Mouse (Mus musculus) cerebral cortex, adult 2 months (tissue): ENCODE measurements around the gene Zbtb24.

Experiments used
- WGBS: fragments of 180-500 bp; shearing (Covaris S2); methylation state at CpG from one replicate; pipeline ENCODE4 v1.1.7; 2018; 5-methylcytosine and 5-hydroxymethylcytosine counted together

Gene Zbtb24

GRCm38 (mm10) chr10:41450137-41450670, at the start of gene Zbtb24:
Gene Zbtb24, plus strand, starts transcription at chr10:41450383.
- WGBS = 2% methylated on average over 49 of the region's 49 CpGs

GRCm38 (mm10) chr10:41401097-41401496, 49.1 kb upstream of the Zbtb24 start:
- 96% methylated on average over 3 of the region's 3 CpGs for WGBS

- WGBS = 81% methylated on average over 2 of the region's 2 CpGs
Measured at GRCm38 (mm10) chr10:41403364-41403763, 46.8 kb upstream of the Zbtb24 start.

GRCm38 (mm10) chr10:41403893-41404612, 46.1 kb upstream of the Zbtb24 start:
- WGBS = 14% methylated on average over 3 of the region's 3 CpGs

DNA sequence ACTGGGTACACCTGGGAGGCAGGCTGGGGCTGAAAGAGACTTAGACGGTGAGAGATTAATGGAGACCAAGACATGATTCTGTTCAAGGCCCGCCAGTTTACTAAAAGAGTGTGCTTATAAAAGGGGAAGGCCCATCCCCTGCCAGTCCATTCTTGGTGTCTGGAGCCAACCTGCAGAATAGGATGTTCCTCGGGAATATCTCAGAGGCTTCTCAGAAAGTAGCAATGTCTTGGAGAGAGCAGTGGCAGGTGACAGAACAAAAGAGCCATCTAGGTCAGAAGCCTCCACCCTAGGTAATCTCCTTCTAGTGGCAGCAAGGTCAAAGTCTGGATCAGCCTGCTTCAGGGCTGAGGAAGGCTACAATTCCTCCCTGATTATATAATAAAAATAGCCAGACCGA, 40.0 kb upstream of the Zbtb24 start:
- 92% methylated on average over 4 of the region's 4 CpGs for WGBS

DNA sequence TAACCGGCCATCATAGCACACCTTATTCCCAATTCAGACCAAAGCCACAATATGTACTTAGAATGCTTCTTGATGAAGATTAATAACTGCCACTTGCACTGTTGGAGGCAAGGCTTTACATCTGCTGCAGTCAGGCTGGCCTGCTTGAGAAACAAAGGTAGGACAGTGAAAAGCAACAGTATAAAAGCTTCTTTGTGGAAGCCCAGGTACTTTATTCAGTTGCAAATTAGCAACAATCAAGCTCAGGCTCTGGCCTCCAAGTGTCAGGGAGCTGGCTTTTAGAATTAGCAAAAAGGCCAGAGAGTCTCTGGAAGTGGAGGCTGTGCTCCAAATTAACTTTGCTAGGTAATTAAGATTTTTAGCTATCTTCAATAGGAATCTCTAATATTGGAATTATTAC, 39.4 kb upstream of the Zbtb24 start:
- 100% methylated on average over 1 of the region's 1 CpGs for WGBS

DNA sequence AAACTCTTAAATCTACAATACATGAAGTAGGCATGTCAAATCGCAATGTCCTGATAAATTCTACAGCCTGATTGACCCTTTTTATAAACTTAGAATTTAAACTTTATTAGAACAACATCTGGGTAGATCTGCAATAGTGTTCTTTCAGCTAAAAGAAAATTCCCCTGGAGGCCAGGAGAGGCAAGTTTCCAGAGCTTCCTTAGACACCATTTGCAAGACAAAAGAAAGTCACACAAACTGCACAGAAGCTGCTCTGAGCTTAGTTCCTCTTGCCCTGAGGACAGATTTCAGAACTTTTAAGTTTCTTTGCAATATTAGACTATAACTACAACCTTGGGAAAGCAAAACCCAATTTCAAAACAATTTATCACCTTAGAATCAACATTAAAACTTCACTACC, 36.7 kb upstream of the Zbtb24 start:
- 91% methylated on average over 1 of the region's 1 CpGs for WGBS

- 95% methylated on average over 2 of the region's 2 CpGs for WGBS
Measured at GRCm38 (mm10) chr10:41415368-41415767, 34.8 kb upstream of the Zbtb24 start.

GRCm38 (mm10) chr10:41420496-41421200, 29.5 kb upstream of the Zbtb24 start:
- WGBS = 80% methylated on average over 9 of the region's 9 CpGs

GRCm38 (mm10) chr10:41423681-41424080, 26.5 kb upstream of the Zbtb24 start:
- 76% methylated on average over 2 of the region's 2 CpGs for WGBS

GRCm38 (mm10) chr10:41426368-41426767, 23.8 kb upstream of the Zbtb24 start:
- whole genome bisulfite sequencing = 73% methylated on average over 6 of the region's 6 CpGs

DNA sequence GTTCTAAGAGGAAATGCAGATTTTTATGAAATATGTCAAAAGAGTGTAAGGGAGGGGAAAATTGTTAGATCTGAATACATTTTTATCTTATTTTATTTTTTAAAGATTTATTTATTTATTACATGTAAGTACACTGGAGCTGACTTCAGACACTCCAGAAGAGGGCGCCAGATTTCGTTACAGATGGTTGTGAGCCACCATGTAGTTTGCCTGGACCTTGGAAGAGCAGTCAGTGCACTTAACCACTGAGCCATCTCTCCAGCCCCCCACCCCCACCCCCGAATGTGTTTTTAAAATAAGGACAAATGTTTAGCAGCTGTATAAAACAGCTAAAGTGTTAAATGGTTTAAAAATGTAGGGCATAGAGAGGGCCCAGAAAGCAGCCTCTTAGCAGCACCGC, 15.6 kb upstream of the Zbtb24 start:
- 28% methylated on average over 4 of the region's 4 CpGs for WGBS

DNA sequence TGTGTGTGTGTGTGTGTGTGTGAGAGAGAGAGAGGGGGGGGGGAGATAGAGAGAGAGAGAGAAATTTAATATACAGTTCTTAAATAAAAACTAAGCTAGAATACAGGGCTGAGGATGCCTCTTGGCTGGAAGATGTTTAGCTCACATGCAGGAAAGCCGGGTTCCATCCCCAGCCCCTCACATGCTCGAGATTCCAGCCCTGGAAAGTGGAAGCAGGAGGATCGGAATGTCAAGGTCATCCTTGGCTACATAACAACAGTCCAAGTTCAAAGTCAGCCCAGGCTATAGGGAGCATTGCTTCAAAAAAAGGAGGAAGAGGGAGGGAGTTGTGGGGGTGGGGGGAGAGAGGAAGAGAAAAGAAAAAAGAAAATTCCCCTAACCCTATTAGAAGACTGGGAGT, 15.0 kb upstream of the Zbtb24 start:
- WGBS = 57% methylated on average over 3 of the region's 3 CpGs

DNA sequence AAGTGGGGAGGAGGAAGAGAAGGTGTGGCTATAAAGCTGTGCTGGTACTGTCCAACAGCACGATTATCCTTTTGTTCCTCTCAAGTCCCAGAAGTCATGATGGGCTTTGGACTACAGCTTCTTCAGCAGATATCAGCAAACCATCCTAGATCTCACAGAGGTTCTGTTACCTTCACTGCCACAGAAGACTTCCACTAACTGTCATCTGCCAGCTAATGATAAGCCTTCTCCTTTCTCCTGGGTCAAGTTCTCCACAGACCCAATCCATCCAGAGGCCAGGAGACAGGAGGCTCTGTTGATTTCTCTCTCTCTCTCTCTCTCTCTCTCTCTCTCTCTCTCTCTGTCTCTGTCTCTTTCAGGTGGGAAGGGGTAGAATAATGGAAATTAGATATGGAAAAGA, 2.0 kb upstream of the Zbtb24 start:
- 74% methylated on average over 1 of the region's 1 CpGs for WGBS

DNA sequence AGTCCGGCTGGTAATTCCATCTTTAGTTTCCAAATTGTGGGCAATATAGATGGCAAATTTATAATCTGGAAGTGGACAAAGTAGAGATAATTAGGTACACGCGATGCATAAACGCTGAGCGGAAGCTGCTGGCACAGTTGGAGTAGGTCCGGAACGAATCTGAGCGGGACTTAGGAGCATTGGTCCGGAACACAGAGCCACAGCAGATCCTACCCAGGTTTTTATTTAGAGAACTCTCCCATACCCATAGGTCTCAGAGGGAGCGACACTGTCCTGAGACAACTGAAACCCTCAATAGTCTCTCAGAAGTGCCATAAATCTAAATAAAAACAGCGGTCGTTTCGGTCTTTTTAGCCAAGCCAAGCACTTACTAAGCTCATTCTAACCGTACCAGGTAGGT, 499 bp upstream of the Zbtb24 start:
- 8% methylated on average over 14 of the region's 14 CpGs for WGBS

DNA sequence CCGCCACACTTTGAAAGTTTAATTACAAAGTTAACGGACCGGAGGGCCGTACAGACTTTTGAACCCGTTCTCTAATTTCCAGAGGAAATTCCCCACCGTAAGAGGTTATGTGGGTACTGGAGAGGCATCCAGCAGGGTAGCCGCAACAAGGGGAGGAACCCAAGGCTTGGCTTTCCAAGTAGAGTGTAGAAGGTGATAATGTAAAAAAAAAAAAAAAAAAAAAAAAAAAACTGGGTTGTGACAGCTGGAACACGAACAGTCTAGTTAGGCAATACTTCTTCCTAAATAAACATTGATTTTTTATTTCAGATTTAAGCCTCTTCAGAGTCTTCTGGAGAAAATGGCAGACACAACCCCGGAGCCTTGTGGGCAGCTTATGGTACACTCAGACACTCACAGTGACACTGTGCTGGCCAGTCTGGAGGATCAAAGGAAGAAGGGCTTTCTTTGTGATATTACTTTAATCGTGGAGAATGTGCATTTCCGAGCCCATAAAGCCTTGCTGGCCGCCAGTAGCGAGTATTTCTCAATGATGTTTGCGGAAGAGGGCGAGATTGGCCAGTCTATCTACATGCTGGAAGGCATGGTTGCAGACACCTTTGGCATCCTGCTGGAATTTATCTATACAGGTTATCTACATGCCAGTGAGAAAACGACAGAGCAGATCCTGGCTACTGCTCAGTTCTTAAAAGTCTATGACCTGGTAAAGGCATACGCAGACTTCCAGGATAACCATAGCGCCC, 768 bp downstream of the Zbtb24 start:
- WGBS = 51% methylated on average over 18 of the region's 18 CpGs

GRCm38 (mm10) chr10:41451656-41452055, 1.5 kb downstream of the Zbtb24 start:
- WGBS = 96% methylated on average over 9 of the region's 9 CpGs

DNA sequence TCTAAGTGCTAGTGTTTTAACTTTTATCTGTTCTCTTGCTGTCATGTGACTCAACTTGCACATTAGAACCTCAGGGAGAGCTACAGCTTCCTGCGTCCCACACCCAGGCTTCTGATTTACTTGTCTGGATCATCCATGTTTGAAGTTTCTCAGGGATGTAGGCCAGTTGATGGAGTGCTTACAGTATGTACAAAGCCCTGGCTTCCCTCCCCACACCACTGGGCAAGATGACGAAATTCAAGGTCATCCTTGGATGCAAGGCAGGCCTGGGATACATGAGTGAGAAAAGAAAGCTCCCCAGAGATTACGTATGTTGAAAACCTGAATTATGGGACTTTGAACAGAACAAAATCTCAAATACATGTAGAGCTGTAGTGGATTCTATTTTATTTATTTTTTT, 2.6 kb downstream of the Zbtb24 start:
- 94% methylated on average over 3 of the region's 3 CpGs for WGBS

GRCm38 (mm10) chr10:41459990-41460389, 9.8 kb downstream of the Zbtb24 start:
- WGBS = 86% methylated on average over 4 of the region's 4 CpGs

- WGBS = 41% methylated on average over 2 of the region's 2 CpGs
Measured at GRCm38 (mm10) chr10:41460501-41460900, 10.3 kb downstream of the Zbtb24 start.

DNA sequence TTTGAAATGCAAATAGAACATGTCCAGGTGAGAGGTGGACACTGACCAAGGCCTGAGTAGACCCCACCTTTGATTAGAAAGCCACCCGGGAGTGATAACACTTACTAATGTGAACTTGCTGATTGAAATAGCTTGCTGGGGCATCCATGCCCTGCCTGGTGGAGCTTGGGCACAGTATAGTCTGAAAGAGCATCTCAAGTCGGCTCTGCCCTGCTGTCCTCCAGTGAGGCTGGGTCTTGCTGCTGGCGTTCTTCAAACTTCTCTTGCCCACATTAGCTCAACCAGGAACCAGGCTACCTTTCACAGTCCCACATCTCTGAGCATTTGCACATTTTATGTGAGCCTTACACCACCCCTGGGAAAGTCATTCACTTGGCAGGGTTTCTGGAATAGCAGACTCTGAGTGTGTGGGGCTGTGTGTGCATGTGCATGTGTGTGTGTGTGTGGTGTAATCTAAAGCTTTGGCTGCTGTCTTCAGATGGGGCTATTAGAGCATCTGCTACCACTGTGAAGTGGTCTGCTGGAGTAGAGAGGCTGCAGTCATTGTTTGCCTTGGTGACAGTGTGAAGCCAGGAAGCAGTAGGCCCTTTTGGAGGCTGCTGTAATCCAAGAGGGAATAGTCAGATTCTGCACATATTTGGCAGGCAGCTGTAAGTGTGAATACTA, 11.0 kb downstream of the Zbtb24 start:
- WGBS = 64% methylated on average over 3 of the region's 3 CpGs

DNA sequence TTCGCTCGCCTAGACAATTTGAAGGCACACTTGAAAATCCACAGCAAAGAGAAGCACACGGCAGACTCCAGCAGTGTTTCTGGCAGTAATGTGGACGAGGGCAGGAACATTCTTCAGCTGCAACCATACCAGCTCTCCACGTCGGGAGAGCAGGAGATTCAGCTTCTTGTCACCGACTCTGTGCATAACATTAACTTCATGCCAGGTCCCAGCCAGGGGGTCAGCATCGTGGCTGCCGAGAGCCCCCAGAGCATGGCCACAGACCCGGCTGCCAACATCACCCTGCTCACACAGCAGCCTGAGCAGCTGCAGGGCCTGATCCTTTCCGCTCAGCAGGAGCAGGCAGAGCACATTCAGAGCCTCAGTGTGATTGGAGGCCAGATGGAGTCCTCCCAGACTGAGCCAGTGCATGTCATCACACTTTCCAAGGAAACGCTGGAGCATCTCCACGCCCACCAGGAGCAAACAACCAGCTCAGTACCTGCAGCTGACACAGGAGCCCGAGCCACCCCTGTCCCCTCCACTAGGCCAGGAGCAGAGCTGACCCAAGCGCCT, 14.3 kb downstream of the Zbtb24 start:
- WGBS = 59% methylated on average over 15 of the region's 15 CpGs
